Mouse (Mus musculus) stomach, embryonic 14.5 days (tissue): ENCODE data around the gene Fgb. TPM values are rescaled to one million over a fixed set of nuclear protein-coding genes. Genes with fewer than 3 reads are reported as not detected.

ENCODE experiments used
- ATAC-seq: fragments of 200-750 bp; cut with Nextera tagmentation; 2 replicates; pipeline ENCODE4 v1.8.0; 2017; ENCODE audit warnings: low read depth, moderate TSS enrichment; ENCODE audit not compliant: insufficient number of reproducible peaks, insufficient read depth, low FRiP score
- H3K27ac ChIP-seq: fragments of 300-500 bp; sonication (generic); 2 replicates; pipeline ENCODE4 v1.5.1; 2014; ENCODE audit warnings: mild to moderate bottlenecking, low read length, moderate library complexity, mixed read lengths
- H3K27me3 ChIP-seq: fragments of 300-500 bp; sonication (generic); 2 replicates; pipeline ENCODE4 v1.6.1; 2014; ENCODE audit warnings: low read length, control low read depth, mixed read lengths; ENCODE audit not compliant: control insufficient read depth, insufficient read depth
- H3K36me3 ChIP-seq: fragments of 300-500 bp; sonication (generic); 2 replicates; pipeline ENCODE4 v1.6.1; 2014; ENCODE audit warnings: mild to moderate bottlenecking, control low read depth, low read length, moderate library complexity, mixed read lengths; ENCODE audit not compliant: control insufficient read depth, insufficient read depth
- H3K4me1 ChIP-seq: fragments of 300-500 bp; sonication (generic); 2 replicates; pipeline ENCODE4 v1.6.1; 2014; ENCODE audit warnings: low read length, control low read depth, mixed read lengths; ENCODE audit not compliant: control insufficient read depth, insufficient read depth
- H3K4me2 ChIP-seq: fragments of 300-500 bp; sonication (generic); replicated peaks from 2 replicates; pipeline ENCODE4 v1.6.1; 2014; ENCODE audit warnings: low read depth, low read length, control low read depth
- H3K4me3 ChIP-seq: fragments of 300-500 bp; sonication (generic); 2 replicates; pipeline ENCODE4 v1.5.1; 2014; ENCODE audit warnings: low read depth, low read length, control low read depth
- H3K9ac ChIP-seq: fragments of 300-500 bp; sonication (generic); replicated peaks from 2 replicates; pipeline ENCODE4 v1.6.1; 2014; ENCODE audit warnings: low read depth, mild to moderate bottlenecking, control low read depth, low read length, moderate library complexity, mixed read lengths
- H3K9me3 ChIP-seq: fragments of 300-500 bp; sonication (generic); 2 replicates; pipeline ENCODE4 v1.6.1; 2016; ENCODE audit warnings: low read depth, low read length, control low read depth; ENCODE audit not compliant: control insufficient read depth
- WGBS: fragments of 180-500 bp; shearing (Covaris S2); extraction: QIAGEN DNeasy Blood & Tissue Kit; methylation state at CpG from one replicate; pipeline ENCODE4 v1.1.7; 2014; 5-methylcytosine and 5-hydroxymethylcytosine counted together
- polyA plus RNA-seq: library from polyadenylated mRNA; unstranded; fragments of >200 nt; fragmentation: Nextera tagmentation; extraction: Ambion mirVana; gene quantifications from 2 replicates; pipeline ENCODE4 v1.2.1, GENCODE M21; 2014

Gene Fgb
- polyA plus RNA-seq, 1 experiment from 2014 or later, result 0.29 TPM

GRCm38 (mm10) chr3:83057046-83057445, 7.4 kb upstream of the Fgb start:
- Histone ChIP-seq H3K4me3 (no peak overlapping the region), H3K4me1 (peaks cover 9% of the 10 kb centered on the region; the same call in 1 of the 2 replicates), H3K9me3 (no peaks in the 10 kb centered on the region), H3K36me3 (peaks cover 38% of the 10 kb centered on the region), H3K4me2 (no peak overlapping the region), H3K9ac (no peak overlapping the region), H3K27ac (no peak overlapping the region), H3K27me3 (no peaks in the 10 kb centered on the region)
- WGBS, result 95% methylated on average over 2 of the region's 2 CpGs
- ATAC-seq, result no peak

- H3K4me2 ChIP-seq, result peak within 1 kb of the TSS; percentile 74
- WGBS, result under 1% methylated on average over 61 of the region's 61 CpGs
- H3K27ac ChIP-seq, result peak within 1 kb of the TSS; percentile 64; the same call in 1 of the 2 replicates
- H3K36me3 ChIP-seq, result peaks cover 25% of the 10 kb centered on the region
- peak within 1 kb of the TSS; percentile 77 for H3K9ac ChIP-seq
- no peaks in the 10 kb centered on the region for H3K9me3 ChIP-seq
- H3K27me3 ChIP-seq, result no peaks in the 10 kb centered on the region
- H3K4me1 ChIP-seq, result peaks cover 9% of the 10 kb centered on the region; the same call in 1 of the 2 replicates
- H3K4me3 ChIP-seq, result peak within 1 kb of the TSS; percentile 70
- peak; percentile 99 for ATAC-seq
Measured at GRCm38 (mm10) chr3:83055281-83056038, 5.8 kb upstream of the Fgb start, which contains the start of gene Plrg1. Gene Plrg1 (plus strand): TSS chr3:83055522.

- H3K4me2 ChIP-seq, result peak overlapping the region; percentile 32
- no peaks in the 10 kb centered on the region for H3K9me3 ChIP-seq
- no peaks in the 10 kb centered on the region for H3K27me3 ChIP-seq
- H3K9ac ChIP-seq, result no peak overlapping the region
- H3K4me1 ChIP-seq, result peaks cover 9% of the 10 kb centered on the region; the same call in 1 of the 2 replicates
- H3K36me3 ChIP-seq, result peaks cover 19% of the 10 kb centered on the region
- H3K27ac ChIP-seq, result no peak overlapping the region
- no peak for ATAC-seq
- WGBS, result 38% methylated on average over 13 of the region's 13 CpGs
- peak overlapping the region; percentile 70 for H3K4me3 ChIP-seq
Measured at GRCm38 (mm10) chr3:83054759-83055158, 5.1 kb upstream of the Fgb start.

GRCm38 (mm10) chr3:83053758-83054157, 4.1 kb upstream of the Fgb start:
- peaks cover 9% of the 10 kb centered on the region for H3K36me3 ChIP-seq
- no peaks in the 10 kb centered on the region for H3K27me3 ChIP-seq
- no peak overlapping the region for H3K27ac ChIP-seq
- H3K4me3 ChIP-seq, result no peak overlapping the region
- peaks cover 9% of the 10 kb centered on the region; the same call in 1 of the 2 replicates for H3K4me1 ChIP-seq
- no peak for ATAC-seq
- no peak overlapping the region for H3K4me2 ChIP-seq
- H3K9ac ChIP-seq, result no peak overlapping the region
- WGBS, result 27% methylated on average over 10 of the region's 10 CpGs
- H3K9me3 ChIP-seq, result no peaks in the 10 kb centered on the region

- H3K27me3 ChIP-seq, result no peaks in the 10 kb centered on the region
- H3K4me3 ChIP-seq, result no peak overlapping the region
- no peak overlapping the region for H3K27ac ChIP-seq
- peaks cover 5% of the 10 kb centered on the region; the same call in 1 of the 2 replicates for H3K36me3 ChIP-seq
- no peak overlapping the region for H3K9ac ChIP-seq
- H3K4me2 ChIP-seq, result no peak overlapping the region
- H3K9me3 ChIP-seq, result no peaks in the 10 kb centered on the region
- WGBS, result 83% methylated on average over 7 of the region's 7 CpGs
- ATAC-seq, result no peak
- peaks cover 9% of the 10 kb centered on the region; the same call in 1 of the 2 replicates for H3K4me1 ChIP-seq
Measured at GRCm38 (mm10) chr3:83053126-83053525, 3.5 kb upstream of the Fgb start.

DNA sequence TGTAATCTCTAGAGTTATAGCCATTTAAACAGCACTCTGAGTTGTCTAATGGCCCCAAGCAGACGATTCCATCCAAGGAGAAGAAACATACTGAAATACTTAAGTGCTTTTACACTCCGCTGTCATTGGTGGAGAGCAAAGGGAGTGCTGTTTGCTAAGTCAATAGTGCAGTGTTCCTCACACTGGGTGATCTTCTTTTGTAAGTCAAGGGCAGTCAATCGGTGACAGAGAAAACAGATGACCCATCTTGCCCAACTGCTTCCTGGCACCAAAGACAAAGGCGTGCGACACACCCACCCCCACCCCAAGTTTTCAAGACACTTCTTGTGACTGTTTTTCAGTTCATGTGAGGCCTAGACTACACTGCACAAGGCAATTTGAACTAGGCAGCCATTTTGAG, 2.4 kb upstream of the Fgb start:
- H3K27me3 ChIP-seq, result no peaks in the 10 kb centered on the region
- 80% methylated on average over 5 of the region's 5 CpGs for WGBS
- H3K9ac ChIP-seq, result no peak overlapping the region

GRCm38 (mm10) chr3:83050661-83051060, 998 bp upstream of the Fgb start:
- no peak overlapping the region for H3K27ac ChIP-seq
- H3K36me3 ChIP-seq, result no peaks in the 10 kb centered on the region
- no peaks in the 10 kb centered on the region for H3K27me3 ChIP-seq
- 71% methylated on average over 5 of the region's 5 CpGs for WGBS
- no peak overlapping the region for H3K4me2 ChIP-seq
- no peak for ATAC-seq
- no peak overlapping the region for H3K4me3 ChIP-seq
- H3K9ac ChIP-seq, result no peak overlapping the region
- H3K9me3 ChIP-seq, result no peaks in the 10 kb centered on the region
- no peaks in the 10 kb centered on the region for H3K4me1 ChIP-seq

More for the DNA sequence above, 2.4 kb upstream of the Fgb start:
- Histone ChIP-seq H3K4me1 (peaks cover 9% of the 10 kb centered on the region; the same call in 1 of the 2 replicates), H3K4me2 (no peak overlapping the region), H3K27ac (no peak overlapping the region), H3K4me3 (no peak overlapping the region), H3K36me3 (no peaks in the 10 kb centered on the region; the same call in 1 of the 2 replicates), H3K9me3 (no peaks in the 10 kb centered on the region)
- ATAC-seq, result no peak

DNA sequence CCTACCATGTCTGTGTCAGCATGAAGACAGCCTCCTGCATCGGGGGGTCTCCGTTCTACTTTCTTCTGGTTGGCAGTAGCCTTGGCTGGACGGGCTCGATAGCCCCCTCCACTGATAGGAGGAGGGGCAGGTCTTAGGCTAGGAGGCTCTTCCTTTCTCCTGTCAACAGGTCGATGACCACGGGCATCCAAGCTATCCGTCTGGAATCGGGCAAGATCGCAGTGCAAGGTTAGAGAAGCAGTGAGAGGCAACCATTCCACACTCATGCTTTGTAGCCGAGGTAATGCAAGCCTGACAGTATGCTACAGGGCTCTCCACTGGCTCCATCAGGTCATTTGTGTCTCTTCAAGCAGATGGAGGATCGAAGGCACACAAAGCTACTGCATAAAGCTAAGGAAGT, 3.0 kb downstream of the Fgb start:
- H3K4me1 ChIP-seq, result no peaks in the 10 kb centered on the region
- H3K27me3 ChIP-seq, result no peaks in the 10 kb centered on the region
- ATAC-seq, result no peak
- no peak overlapping the region for H3K4me2 ChIP-seq
- H3K9ac ChIP-seq, result no peak overlapping the region
- H3K9me3 ChIP-seq, result no peaks in the 10 kb centered on the region
- H3K4me3 ChIP-seq, result no peak overlapping the region
- H3K27ac ChIP-seq, result no peak overlapping the region
- WGBS, result 85% methylated on average over 11 of the region's 11 CpGs
- H3K36me3 ChIP-seq, result no peaks in the 10 kb centered on the region
